Mouse (Mus musculus) midbrain, embryonic 10.5 days (tissue): ENCODE data around the gene Cerk. TPM values are rescaled to one million over a fixed set of nuclear protein-coding genes. Genes with fewer than 3 reads are reported as not detected.
"Not testable (repeated sequence)": the region's sequence is repeated elsewhere in the genome, so short reads cannot be mapped to it uniquely, and the experiment has no call there.

ENCODE experiments used
- DNase-seq: peaks from one replicate; pipeline ENCODE4 v3.0.0-alpha.2; 2017; ENCODE audit warnings: low spot score
- H3K27ac ChIP-seq: fragments of 300-500 bp; sonication (generic); replicated peaks from 2 replicates; pipeline ENCODE4 v1.5.1; 2016; ENCODE audit warnings: mild to moderate bottlenecking
- H3K27me3 ChIP-seq: fragments of 300-500 bp; sonication (generic); 2 replicates; pipeline ENCODE4 v1.6.1; 2016; ENCODE audit warnings: low read depth, mild to moderate bottlenecking; ENCODE audit not compliant: poor library complexity, severe bottlenecking
- H3K36me3 ChIP-seq: fragments of 300-500 bp; sonication (generic); 2 replicates; pipeline ENCODE4 v1.6.1; 2016; ENCODE audit warnings: mild to moderate bottlenecking, moderate library complexity
- H3K4me1 ChIP-seq: fragments of 300-500 bp; sonication (generic); 2 replicates; pipeline ENCODE4 v1.6.1; 2016
- H3K4me3 ChIP-seq: fragments of 300-500 bp; sonication (generic); 2 replicates; pipeline ENCODE4 v1.5.1; 2016; ENCODE audit warnings: mild to moderate bottlenecking, moderate library complexity
- H3K9me3 ChIP-seq: fragments of 300-500 bp; sonication (generic); replicated peaks from 2 replicates; pipeline ENCODE4 v1.6.1; 2016; ENCODE audit warnings: mild to moderate bottlenecking
- WGBS: fragments of 180-500 bp; shearing (Covaris S2); methylation state at CpG from one replicate; pipeline ENCODE4 v1.1.7; 2016; 5-methylcytosine and 5-hydroxymethylcytosine counted together
- polyA plus RNA-seq: library from polyadenylated mRNA; unstranded; fragments of >200 nt; fragmentation: Nextera tagmentation; extraction: Ambion mirVana; gene quantifications from 2 replicates; pipeline ENCODE4 v1.2.1, GENCODE M21; 2016

Gene Cerk
- polyA plus RNA-seq, 1 experiment from 2014 or later = 13.3 TPM

DNA sequence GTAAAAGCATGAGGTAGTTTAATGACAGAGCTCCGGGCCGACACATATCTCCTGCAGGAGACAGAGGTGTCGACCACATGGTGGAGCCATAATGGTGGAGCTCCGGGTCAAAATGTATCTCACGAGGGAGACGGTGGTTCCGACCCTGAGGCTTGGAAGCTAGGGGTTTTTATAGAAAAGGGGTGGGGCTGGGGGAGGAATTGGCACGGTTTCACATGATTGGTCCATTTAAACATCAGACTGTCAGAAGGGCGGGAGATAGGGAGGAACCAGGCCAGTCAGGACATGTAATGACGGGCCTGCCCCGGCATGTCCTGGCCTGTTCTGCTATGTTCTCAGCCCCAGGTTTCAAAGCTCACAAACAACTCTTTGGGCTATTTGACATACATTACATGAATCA is 36.0 kb upstream of the Cerk start:
- not testable (repeated sequence) for H3K9me3 ChIP-seq, H3K27ac ChIP-seq, H3K27me3 ChIP-seq, H3K36me3 ChIP-seq, DNase-seq, H3K4me3 ChIP-seq, H3K4me1 ChIP-seq
- 88% methylated on average over 11 of the region's 11 CpGs for WGBS

DNA sequence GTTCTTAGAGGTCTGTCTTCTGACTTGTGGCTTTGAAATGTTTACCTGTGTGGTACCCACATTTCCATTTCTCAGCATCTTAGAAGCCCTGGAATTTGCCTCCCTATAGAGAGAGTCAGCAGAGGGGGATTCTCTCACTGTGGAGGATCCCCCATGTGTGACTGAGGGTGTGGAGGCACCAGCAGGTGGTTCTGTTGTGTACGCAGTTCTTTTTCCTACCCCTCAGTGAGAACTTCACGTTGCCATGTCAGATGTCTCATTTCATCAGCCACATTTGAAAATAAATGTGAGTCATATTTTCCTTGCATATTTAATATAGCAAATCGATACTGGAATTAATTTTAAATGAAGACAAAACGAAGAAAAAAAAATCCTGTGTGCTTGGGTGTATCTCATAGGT is 35.4 kb upstream of the Cerk start:
- H3K27me3 ChIP-seq = no peaks in the 10 kb centered on the region
- no peak overlapping the region for H3K27ac ChIP-seq
- DNase-seq = no peak
- no peak overlapping the region for H3K4me3 ChIP-seq
- H3K9me3 ChIP-seq = 0 out of 2 replicates have a peak, but pooled peaks cover 6% of the 10 kb centered on the region
- WGBS = 75% methylated on average over 4 of the region's 4 CpGs
- H3K36me3 ChIP-seq = peaks cover 6% of the 10 kb centered on the region; the same call in 1 of the 2 replicates
- peaks cover 3% of the 10 kb centered on the region; the same call in 1 of the 2 replicates for H3K4me1 ChIP-seq

DNA sequence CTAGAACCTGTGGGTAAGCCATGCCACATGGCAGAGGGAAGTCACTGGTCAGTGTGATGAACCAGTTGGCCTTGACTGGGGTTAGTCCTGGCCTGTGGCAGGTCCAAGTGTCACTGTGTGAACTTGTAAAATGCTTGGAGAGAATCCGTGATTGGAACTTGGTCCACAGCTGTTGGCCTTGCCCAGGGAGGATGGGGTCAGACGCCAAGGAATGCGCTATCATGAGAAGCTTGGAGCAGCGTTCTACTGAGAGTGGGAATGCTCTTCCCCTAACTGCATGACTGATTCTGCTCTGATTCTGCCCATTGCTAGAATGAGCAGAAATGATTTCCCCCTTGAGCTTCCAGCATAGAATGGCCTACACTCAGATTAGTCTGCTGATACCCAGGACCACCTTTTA is 34.8 kb upstream of the Cerk start:
- 91% methylated on average over 4 of the region's 4 CpGs for WGBS
- H3K4me3 ChIP-seq = no peak overlapping the region
- H3K9me3 ChIP-seq = 0 out of 2 replicates have a peak, but pooled peaks cover 6% of the 10 kb centered on the region
- H3K27ac ChIP-seq = no peak overlapping the region
- DNase-seq = no peak
- no peaks in the 10 kb centered on the region for H3K27me3 ChIP-seq
- H3K4me1 ChIP-seq = no peaks in the 10 kb centered on the region; the same call in 1 of the 2 replicates
- peaks cover 6% of the 10 kb centered on the region; the same call in 1 of the 2 replicates for H3K36me3 ChIP-seq

DNA sequence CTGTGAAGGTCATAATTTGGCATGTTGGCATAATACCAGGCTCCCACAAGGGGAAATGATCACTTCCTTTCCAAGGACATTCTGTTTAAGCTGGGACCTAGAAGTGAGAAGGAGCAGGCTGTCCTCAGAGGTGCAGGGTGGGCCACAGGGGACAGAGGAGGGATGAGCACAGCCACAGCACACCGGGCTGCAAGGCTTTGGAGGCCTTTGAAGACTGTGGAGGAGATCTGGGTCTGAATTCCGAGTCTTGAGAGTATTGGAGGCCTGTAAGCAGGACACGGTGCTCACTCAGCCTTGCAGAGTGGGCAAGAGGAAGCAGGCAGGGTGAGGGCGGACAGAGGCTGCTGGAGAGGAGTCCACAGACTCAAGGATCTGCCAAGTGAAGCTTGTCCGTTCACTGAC is 34.3 kb upstream of the Cerk start:
- Histone ChIP-seq H3K9me3 (0 out of 2 replicates have a peak, but pooled peaks cover 6% of the 10 kb centered on the region), H3K27me3 (no peaks in the 10 kb centered on the region), H3K27ac (no peak overlapping the region; the same call in 1 of the 2 replicates), H3K4me1 (peaks cover 3% of the 10 kb centered on the region), H3K4me3 (no peak overlapping the region), H3K36me3 (peaks cover 6% of the 10 kb centered on the region; the same call in 1 of the 2 replicates)
- WGBS = 86% methylated on average over 5 of the region's 5 CpGs
- no peak for DNase-seq

DNA sequence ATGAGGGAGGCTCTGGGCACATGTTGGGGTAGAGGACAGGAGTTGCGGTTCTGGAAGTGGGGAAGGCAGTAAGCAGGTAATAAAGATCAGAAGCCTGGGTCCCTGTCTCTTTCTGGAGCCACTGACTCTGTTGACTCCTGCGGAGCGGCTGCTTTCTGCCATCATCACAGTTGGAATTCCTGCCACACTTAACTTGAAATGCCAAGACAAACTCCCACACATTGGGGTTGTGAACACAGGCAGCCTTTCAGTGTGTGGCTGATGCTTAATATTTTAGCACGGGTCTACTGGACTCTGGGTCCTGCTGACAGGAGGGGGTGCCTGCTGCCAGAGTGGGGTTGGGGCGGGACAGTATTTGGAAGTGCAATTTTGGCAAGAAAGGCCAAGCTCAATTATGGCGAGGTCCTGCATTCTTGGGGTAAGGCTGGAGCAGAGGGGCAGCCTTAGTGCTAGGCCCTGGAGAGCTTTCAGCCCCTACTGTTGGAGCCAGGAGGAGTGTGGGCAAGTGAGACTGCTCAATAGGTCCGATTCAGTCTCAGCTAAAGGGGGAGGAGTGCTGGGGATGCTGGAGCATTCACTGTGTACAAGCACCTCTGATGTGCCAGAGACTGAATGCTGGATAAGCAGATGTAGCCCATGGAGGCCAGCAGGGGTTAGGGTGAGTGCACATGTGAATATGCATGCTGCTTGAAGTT is 33.7 kb upstream of the Cerk start:
- 0 out of 2 replicates have a peak, but pooled peaks cover 6% of the 10 kb centered on the region for H3K9me3 ChIP-seq
- H3K36me3 ChIP-seq = peaks cover 6% of the 10 kb centered on the region; the same call in 1 of the 2 replicates
- H3K27ac ChIP-seq = no peak overlapping the region
- H3K4me1 ChIP-seq = peaks cover 8% of the 10 kb centered on the region
- no peak for DNase-seq
- H3K27me3 ChIP-seq = no peaks in the 10 kb centered on the region
- WGBS = 87% methylated on average over 7 of the region's 7 CpGs
- no peak overlapping the region for H3K4me3 ChIP-seq

DNA sequence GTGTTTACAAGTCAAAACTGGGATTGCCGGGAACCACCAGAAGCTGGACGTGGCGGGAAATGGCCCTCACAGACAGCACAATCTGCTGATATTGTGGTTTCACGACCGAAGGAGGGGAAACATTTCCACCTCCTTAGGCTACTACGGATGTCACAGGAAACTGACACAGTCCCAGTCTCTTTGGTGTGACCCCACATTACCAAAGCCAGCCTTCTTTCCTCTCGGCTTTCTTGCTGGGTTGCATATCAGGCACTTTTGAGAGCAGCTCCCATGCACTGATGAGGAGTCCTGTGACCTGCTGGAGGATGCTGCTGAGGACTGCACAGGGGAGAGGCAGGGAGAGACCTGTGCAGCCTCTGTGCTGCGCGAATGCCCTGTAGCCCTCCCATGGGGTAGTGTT is 30.7 kb upstream of the Cerk start:
- not testable (repeated sequence) for H3K27ac ChIP-seq, H3K36me3 ChIP-seq, H3K4me3 ChIP-seq, DNase-seq, H3K27me3 ChIP-seq, H3K9me3 ChIP-seq
- WGBS = 89% methylated on average over 9 of the region's 9 CpGs
- peaks cover 27% of the 10 kb centered on the region for H3K4me1 ChIP-seq

DNA sequence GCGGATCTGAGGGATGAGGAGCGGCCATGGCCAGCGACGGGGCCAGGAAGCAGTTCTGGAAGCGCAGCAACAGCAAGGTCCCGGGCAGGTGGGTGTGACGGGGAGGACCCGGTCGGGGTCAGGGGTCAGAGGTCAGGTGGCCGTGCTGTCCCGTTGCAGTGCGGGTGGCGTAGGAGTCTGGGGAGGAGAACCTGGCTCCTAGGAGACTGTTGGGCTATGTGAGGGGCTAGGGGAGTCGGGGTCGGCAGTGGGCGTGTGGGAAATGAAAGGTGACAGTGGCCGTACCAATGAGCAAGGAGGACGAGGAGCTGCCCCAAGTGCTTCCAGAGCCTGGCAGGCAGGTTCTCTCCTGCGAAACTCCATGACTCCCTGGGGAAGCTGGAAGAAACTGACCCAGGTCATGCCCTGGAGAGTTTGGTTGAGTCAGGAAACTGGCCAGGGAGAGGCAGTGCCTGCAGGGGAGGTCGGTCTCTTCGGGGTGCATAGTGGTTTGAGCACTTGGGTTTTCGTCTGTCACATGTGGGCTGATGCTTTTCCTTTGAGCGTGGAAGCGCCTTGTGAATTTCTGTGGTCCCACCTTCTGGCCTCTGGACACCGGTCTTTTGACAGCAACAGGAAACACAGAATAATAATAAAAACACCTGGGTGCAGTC is 28.7 kb upstream of the Cerk start:
- Histone ChIP-seq H3K27me3 (no peaks in the 10 kb centered on the region), H3K9me3 (no peaks in the 10 kb centered on the region), H3K36me3 (peaks cover 4% of the 10 kb centered on the region; the same call in 1 of the 2 replicates), H3K4me3 (peak overlapping the region; percentile 97), H3K27ac (peak overlapping the region; percentile 92), H3K4me1 (peaks cover 27% of the 10 kb centered on the region)
- 16% methylated on average over 25 of the region's 25 CpGs for WGBS
- no peak for DNase-seq

DNA sequence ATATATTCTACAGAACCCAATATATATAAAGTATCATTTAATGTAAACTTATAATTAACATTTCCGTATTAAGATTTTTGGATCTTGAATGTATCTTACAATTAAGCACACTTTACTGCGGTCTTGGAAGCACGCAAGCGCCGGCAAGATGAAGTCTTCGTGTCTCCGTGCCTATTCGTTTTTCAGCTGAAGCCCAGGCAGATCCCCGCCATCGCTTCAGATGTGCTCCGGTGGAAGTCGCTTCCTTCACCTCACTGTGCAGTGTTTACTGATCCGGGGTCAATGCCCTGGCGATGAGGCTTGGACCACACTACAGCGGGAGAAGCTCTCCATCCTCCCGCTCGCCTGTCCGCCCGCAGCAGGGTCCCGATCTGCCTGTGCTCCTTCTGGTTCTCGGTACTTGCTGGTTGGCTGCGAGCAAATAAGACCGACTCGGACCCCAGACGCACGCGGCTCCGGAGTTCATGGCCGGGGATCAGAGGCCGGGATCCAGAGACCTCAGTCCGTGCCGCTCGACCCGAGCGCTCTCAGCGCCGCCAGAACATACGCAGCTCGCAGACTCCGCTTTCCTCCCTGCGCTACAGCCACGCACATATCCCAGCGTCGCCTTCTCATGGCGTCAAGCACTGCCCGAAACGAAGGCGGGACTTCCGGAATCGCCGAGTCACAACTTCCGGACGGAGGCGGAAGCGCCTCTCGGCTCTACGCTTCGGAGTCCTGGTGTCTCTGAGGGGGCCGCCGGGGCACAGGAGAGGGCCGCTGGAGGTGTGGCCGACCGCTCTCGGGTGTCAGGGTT is 28.0 kb upstream of the Cerk start, which contains the start of gene Tbc1d22a:
Gene Tbc1d22a, plus strand, starts transcription at position 707 of the 796 bp plus-strand sequence.
- Histone ChIP-seq H3K36me3 (peaks cover 4% of the 10 kb centered on the region; the same call in 1 of the 2 replicates), H3K9me3 (no peaks in the 10 kb centered on the region), H3K4me3 (peak within 1 kb of the TSS; percentile 97), H3K4me1 (peaks cover 29% of the 10 kb centered on the region), H3K27ac (peak within 1 kb of the TSS; percentile 92), H3K27me3 (no peaks in the 10 kb centered on the region)
- under 1% methylated on average over 64 of the region's 64 CpGs for WGBS
- DNase-seq = peak; percentile 96

DNA sequence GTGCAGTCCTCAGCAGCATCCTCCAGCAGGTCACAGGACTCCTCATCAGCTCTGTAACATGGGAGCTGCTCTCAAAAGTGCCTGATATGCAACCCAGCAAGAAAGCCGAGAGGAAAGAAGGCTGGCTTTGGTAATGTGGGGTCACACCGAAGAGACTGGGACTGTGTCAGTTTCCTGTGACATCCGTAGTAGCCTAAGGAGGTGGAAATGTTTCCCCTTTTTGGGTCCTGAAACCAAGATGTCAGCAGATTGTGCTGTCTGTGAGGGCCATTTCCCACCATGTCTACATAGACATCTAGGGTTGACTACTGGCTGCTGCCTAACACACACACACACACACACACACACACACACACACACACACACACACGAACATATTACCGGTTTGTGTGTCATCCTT is 26.3 kb upstream of the Cerk start:
- H3K4me3 ChIP-seq, H3K9me3 ChIP-seq, H3K36me3 ChIP-seq, H3K27ac ChIP-seq, DNase-seq, H3K27me3 ChIP-seq: not testable (repeated sequence)
- 97% methylated on average over 5 of the region's 5 CpGs for WGBS
- peaks cover 29% of the 10 kb centered on the region for H3K4me1 ChIP-seq

DNA sequence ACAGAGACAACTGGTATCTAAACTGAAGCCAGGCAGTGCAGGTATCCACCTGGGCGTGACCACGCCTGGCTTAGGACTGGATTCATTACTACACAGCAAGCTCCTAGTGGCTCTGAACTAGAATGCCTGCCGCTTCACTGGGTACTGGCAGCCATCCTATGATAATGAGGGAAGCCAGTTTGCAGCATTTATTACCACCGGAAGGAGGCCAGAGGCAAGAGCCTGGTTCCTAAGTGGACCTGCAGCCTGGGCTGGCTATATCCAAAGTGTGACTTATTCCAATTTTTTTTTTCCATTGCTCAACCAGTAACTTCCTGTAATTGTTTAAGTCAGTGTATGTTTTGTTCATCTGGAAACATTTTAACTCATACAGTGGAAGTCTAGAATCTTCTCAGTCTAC is 20.4 kb upstream of the Cerk start:
- Histone ChIP-seq H3K36me3 (no peaks in the 10 kb centered on the region), H3K9me3 (no peaks in the 10 kb centered on the region), H3K27me3 (no peaks in the 10 kb centered on the region), H3K27ac (no peak overlapping the region), H3K4me1 (peaks cover 27% of the 10 kb centered on the region), H3K4me3 (no peak overlapping the region)
- 82% methylated on average over 4 of the region's 4 CpGs for WGBS
- DNase-seq = no peak

DNA sequence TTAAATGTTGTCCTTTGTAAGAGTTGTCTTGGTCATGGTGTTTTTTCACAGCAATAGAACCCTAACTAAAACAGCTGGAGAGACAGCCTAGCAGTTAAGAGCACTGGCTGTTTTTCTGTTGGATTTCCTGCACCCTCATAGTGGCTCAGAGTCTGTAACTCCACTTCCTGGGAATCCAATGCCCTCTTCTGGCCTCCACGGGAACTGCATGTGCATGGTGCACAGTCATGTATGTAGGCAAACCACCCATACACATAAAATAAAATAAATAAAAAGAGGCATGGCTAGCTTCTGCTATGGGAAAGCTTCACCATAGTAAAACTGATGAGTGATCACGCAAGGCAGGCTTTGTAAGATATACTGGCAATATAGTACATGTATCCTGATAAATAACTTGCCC is 19.4 kb upstream of the Cerk start:
- no peaks in the 10 kb centered on the region for H3K27me3 ChIP-seq
- DNase-seq = peak; percentile 48
- 43% methylated on average over 2 of the region's 2 CpGs for WGBS

DNA sequence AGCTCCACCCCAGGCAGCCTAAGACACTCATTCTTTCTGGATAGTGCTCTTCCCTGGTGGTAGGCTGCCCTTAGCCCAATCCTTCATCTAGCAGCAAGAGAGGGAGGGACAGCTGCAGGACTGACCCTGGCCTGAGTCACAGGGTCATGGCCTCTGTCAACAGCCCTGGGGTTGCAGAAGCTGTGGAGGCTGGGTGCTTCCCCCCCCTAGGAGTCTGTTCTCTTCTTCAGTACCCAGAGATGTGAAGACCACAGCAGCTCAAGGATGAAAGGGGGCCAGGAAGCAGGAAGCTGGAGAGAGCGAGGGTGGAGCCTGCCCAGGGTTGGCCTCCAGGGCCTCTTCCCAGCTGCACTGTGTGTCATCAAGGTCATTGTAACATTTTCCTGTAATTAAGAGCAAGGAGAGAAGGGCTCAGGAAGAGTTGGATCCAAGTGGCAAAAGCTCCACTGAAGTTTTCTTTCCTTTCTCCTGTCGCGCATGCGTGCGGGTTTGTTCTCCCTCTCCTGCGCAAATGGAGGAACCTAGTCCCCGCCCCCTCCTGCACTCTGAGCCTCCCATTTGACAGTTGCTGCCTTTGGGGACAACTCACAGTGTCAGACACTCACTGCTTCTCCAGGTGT is 18.1 kb upstream of the Cerk start:
- H3K4me3 ChIP-seq = no peak overlapping the region
- H3K9me3 ChIP-seq = no peaks in the 10 kb centered on the region
- H3K36me3 ChIP-seq = no peaks in the 10 kb centered on the region
- H3K27me3 ChIP-seq = no peaks in the 10 kb centered on the region
- 42% methylated on average over 7 of the region's 7 CpGs for WGBS
- peaks cover 29% of the 10 kb centered on the region for H3K4me1 ChIP-seq
- no peak for DNase-seq
- H3K27ac ChIP-seq = no peak overlapping the region

More for the DNA sequence above, 19.4 kb upstream of the Cerk start:
- Histone ChIP-seq H3K36me3 (no peaks in the 10 kb centered on the region), H3K9me3 (no peaks in the 10 kb centered on the region), H3K4me3 (no peak overlapping the region), H3K27ac (no peak overlapping the region), H3K4me1 (peaks cover 31% of the 10 kb centered on the region)
